Mouse (Mus musculus): ENCODE measurements at regions not wholly inside any gene's neighbourhood (a gene's known extent, or its start where the extent isn't known, plus 50 kb on each side); places are given as distances from the start of the nearest gene placed in this dataset.

- TF ChIP-seq CTCF (IDR thresholded peaks at IDR 0.05; ENCODE audit: insufficient read depth, low read depth, low read length) (no peak), POLR2A (IDR thresholded peaks at IDR 0.05; ENCODE audit: insufficient read depth, low read depth, low read length) (no peak)
Observed at GRCm38 (mm10) chr14:86254196-86254595, 886.8 kb downstream of the Diaph3 start.

Measured in olfactory bulb, adult 2 months (tissue).